Mouse (Mus musculus) kidney, embryonic 14.5 days (tissue): ENCODE measurements at regions not wholly inside any gene's neighbourhood (a gene's known extent, or its start where the extent isn't known, plus 50 kb on each side); places are given as distances from the start of the nearest gene placed in this dataset.

Source experiments
- ATAC-seq: fragments of 200-750 bp; cut with Nextera tagmentation; 2 replicates; pipeline ENCODE4 v1.8.0; 2017; ENCODE audit warnings: moderate number of reproducible peaks, mild to moderate bottlenecking, moderate TSS enrichment, moderate library complexity; ENCODE audit not compliant: low FRiP score, low TSS enrichment
- H3K27ac ChIP-seq: fragments of 300-500 bp; sonication (generic); 2 replicates; pipeline ENCODE4 v1.5.1; 2014; ENCODE audit warnings: low read depth, mild to moderate bottlenecking, low read length, moderate library complexity, mixed read lengths
- H3K27me3 ChIP-seq: fragments of 300-500 bp; sonication (generic); 2 replicates; pipeline ENCODE4 v1.6.1; 2014; ENCODE audit warnings: mild to moderate bottlenecking, low read length; ENCODE audit not compliant: control insufficient read depth, insufficient read depth
- H3K36me3 ChIP-seq: fragments of 300-500 bp; sonication (generic); 2 replicates; pipeline ENCODE4 v1.6.1; 2014; ENCODE audit warnings: low read length, mixed read lengths; ENCODE audit not compliant: control insufficient read depth, insufficient read depth
- H3K4me1 ChIP-seq: fragments of 300-500 bp; sonication (generic); 2 replicates; pipeline ENCODE4 v1.6.1; 2014; ENCODE audit warnings: low read length, mixed read lengths; ENCODE audit not compliant: control insufficient read depth, insufficient read depth
- H3K4me2 ChIP-seq: fragments of 300-500 bp; sonication (generic); replicated peaks from 2 replicates; pipeline ENCODE4 v1.6.1; 2014; ENCODE audit warnings: low read depth, mild to moderate bottlenecking, low read length
- H3K4me3 ChIP-seq: fragments of 300-500 bp; sonication (generic); 2 replicates; pipeline ENCODE4 v1.5.1; 2014; ENCODE audit warnings: mild to moderate bottlenecking, low read length
- H3K9ac ChIP-seq: fragments of 300-500 bp; sonication (generic); 2 replicates; pipeline ENCODE4 v1.6.1; 2014; ENCODE audit warnings: low read depth, mild to moderate bottlenecking, low read length, moderate library complexity
- H3K9me3 ChIP-seq: fragments of 300-500 bp; sonication (generic); 2 replicates; pipeline ENCODE4 v1.6.1; 2016; ENCODE audit warnings: low read length; ENCODE audit not compliant: control insufficient read depth
- WGBS: fragments of 180-500 bp; shearing (Covaris S2); extraction: QIAGEN DNeasy Blood & Tissue Kit; methylation state at CpG from one replicate; pipeline ENCODE4 v1.1.7; 2014; 5-methylcytosine and 5-hydroxymethylcytosine counted together

DNA sequence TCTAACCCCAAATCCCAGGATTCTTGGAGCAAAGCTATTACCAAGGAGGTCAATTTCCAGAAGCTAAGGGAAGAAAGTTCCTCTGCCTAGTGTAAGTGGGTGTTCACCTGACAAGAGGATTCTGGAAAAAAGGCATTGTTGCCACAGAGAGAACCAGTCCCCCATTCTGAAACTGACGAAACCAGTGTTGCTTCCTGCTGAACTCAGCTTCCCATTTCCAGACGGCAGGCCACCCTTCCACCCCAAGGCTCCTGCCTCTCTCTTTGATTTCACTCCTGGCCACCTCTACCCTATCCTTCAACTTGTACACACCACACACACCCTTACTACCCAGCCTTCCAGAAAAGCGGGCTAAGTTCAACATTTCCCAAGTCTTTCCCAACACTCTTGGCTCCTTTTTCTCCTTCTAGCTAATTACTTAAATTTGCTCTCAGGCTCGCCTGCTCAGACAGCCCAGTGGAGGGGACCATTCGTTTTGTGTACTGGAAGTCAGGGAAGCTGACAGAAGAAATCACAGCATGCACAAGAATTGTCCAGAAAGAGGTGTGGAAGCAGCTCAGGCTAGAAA lies 98.6 kb upstream of the Ldah start:
- Histone ChIP-seq H3K4me3 (no peak overlapping the region), H3K4me2 (no peak overlapping the region), H3K27ac (no peak overlapping the region), H3K4me1 (peaks cover 7% of the 10 kb centered on the region; the same call in 1 of the 2 replicates), H3K9me3 (no peaks in the 10 kb centered on the region), H3K36me3 (no peaks in the 10 kb centered on the region), H3K9ac (no peak overlapping the region), H3K27me3 (no peaks in the 10 kb centered on the region)
- 69% methylated on average over 5 of the region's 5 CpGs for WGBS
- ATAC-seq: no peak

DNA sequence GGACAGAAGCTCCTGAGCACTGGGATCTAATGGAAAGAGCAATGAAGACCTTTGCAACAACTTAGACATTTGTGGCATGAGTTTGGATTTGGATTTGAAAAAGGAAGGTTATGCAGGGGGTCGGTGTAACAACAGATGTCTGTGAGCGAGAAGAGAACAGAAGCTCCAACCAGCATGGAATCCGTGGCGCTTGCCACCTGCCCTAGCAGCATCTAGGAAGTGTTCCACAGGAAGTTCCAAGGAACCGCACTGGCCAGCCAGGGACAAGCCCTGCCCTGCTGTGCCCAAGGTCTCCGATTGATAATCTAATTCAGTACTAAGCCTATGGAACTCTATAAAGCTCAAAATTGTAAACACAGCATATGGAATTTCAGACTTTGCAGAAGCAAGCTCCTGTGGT lies 98.0 kb upstream of the Ldah start:
- WGBS: 88% methylated on average over 6 of the region's 6 CpGs
- no peak overlapping the region for H3K4me2 ChIP-seq

GRCm38 (mm10) chr12:8110297-8110696 lies 97.6 kb upstream of the Ldah start:
- H3K9ac ChIP-seq: no peak overlapping the region
- no peaks in the 10 kb centered on the region for H3K27me3 ChIP-seq
- no peak overlapping the region for H3K4me3 ChIP-seq
- H3K4me2 ChIP-seq: no peak overlapping the region
- no peaks in the 10 kb centered on the region for H3K9me3 ChIP-seq
- WGBS: 33% methylated on average over 4 of the region's 4 CpGs
- H3K4me1 ChIP-seq: peaks cover 7% of the 10 kb centered on the region; the same call in 1 of the 2 replicates
- ATAC-seq: no peak
- H3K27ac ChIP-seq: no peak overlapping the region
- H3K36me3 ChIP-seq: no peaks in the 10 kb centered on the region

More for the DNA sequence above, 98.0 kb upstream of the Ldah start:
- Histone ChIP-seq H3K9ac (no peak overlapping the region), H3K27ac (no peak overlapping the region), H3K36me3 (no peaks in the 10 kb centered on the region), H3K4me1 (peaks cover 7% of the 10 kb centered on the region; the same call in 1 of the 2 replicates), H3K9me3 (no peaks in the 10 kb centered on the region), H3K4me3 (no peak overlapping the region), H3K27me3 (no peaks in the 10 kb centered on the region)
- no peak for ATAC-seq

- ATAC-seq: no peak
- 59% methylated on average over 4 of the region's 4 CpGs for WGBS
- Histone ChIP-seq H3K9ac (no peak overlapping the region), H3K4me2 (no peak overlapping the region), H3K27me3 (no peaks in the 10 kb centered on the region), H3K36me3 (no peaks in the 10 kb centered on the region), H3K27ac (no peak overlapping the region), H3K4me3 (no peak overlapping the region), H3K4me1 (peaks cover 7% of the 10 kb centered on the region; the same call in 1 of the 2 replicates), H3K9me3 (no peaks in the 10 kb centered on the region)
Observed at GRCm38 (mm10) chr12:8111484-8111883, 96.4 kb upstream of the Ldah start.

- 77% methylated on average over 1 of the region's 1 CpGs for WGBS
- H3K9ac ChIP-seq: no peak overlapping the region
- H3K4me2 ChIP-seq: no peak overlapping the region
- H3K4me1 ChIP-seq: no peaks in the 10 kb centered on the region
- H3K27me3 ChIP-seq: no peaks in the 10 kb centered on the region
- ATAC-seq: no peak
- H3K27ac ChIP-seq: no peak overlapping the region
- no peaks in the 10 kb centered on the region for H3K36me3 ChIP-seq
- H3K4me3 ChIP-seq: no peak overlapping the region
- H3K9me3 ChIP-seq: no peaks in the 10 kb centered on the region
Observed at GRCm38 (mm10) chr12:8155566-8155965, 52.3 kb upstream of the Ldah start.
